Mouse (Mus musculus) retina, postnatal 7 days (tissue): ENCODE results near the gene Tmem106a.
A peak's percentile ranks its signal among the peaks of the same experiment; 100 is the strongest.
"Not testable (repeated sequence)": the region's sequence is repeated elsewhere in the genome, so short reads cannot be mapped to it uniquely, and the experiment has no call there.

Experiments used
- DNase-seq: peaks from one replicate; pipeline ENCODE4 v3.0.0-alpha.2; 2012; ENCODE audit warnings: low read depth, low spot score

The Tmem106a gene

DNA sequence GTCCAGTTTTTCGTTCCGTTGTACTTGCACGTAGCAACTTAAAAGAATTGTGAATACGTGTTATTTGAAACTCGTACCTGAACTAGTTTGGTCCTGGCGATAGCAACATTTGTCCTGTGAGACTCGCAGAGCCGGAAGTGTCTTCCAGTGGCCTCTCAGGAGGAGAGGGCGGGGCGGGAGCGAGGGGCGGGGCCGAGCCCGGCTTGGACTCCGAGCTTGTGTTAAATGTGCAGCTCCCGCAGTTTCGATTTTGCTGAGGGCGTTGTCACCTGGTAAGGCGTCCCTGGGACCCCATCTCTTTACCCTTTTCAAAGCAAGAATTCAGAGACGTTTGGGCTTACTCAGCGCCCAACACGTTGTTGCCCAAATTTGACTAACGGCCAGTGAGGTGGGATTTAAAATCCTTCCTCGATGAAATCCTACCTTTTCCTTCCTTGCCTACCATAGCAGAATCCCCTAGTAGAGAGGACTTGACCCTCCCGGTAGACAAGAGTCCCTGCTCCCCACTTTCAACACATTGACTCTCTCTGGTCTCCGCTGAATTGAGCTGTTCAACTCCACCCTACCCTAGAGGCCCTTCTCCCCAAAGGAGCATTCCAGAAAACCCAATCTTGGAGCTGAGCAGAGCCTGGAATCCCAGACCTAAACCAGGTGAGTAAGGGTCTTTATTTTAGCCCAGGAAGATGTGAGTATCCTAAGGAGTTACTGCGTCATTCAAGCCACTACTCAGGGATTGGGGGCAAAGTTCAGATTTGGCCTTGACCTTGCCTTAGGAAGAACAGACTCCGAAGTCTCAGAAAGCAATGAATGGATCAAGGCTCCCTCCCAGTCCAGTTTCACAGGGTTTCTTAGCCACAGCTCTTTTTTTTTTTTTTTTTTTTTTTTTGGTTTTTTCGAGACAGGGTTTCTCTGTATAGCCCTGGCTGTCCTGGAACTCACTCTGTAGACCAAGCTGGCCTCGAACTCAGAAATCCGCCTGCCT lies at the start of gene Tmem106a:
Tmem106a (plus strand) TSS at position 189 of the 982 bp plus-strand sequence.
- DNase-seq = no peak

DNA sequence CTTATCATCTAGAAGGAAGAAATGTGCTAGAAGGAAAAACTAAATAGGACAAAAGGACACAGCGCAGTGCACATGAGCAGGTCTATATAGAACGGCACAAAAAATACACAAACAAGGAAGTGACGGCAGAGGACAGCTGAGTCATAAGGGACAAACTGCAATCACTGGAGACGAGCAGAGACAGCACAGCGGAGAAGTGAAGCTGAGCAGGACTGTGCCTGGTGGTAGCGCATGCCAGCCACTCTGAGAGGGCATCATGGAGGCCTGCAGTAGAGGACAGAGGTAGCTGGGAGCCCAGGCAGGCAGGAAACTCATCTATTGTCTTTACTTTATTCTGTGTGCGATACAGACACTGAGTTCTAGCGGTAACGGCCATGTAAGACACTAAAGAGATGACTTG lies 38.5 kb upstream of the Tmem106a start:
- DNase-seq = no peak

DNA sequence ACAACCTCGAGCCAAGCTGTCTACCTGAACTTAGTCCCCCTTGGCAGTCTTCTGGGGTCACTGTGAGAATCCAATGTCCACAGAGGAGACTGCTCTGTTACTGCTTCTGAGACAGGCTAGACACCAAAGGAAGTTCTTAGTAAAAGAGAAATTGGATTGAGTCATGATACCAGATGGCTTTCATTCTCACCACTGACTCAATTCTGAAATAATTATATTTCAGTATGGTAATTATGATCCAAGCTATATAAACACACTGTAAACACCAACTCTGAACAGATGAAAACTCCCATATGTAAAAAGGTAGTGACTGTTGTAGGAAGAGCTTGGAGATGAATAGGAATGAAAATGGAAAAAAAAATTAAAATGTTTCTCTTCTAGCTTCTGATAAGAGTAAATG lies 37.9 kb upstream of the Tmem106a start:
- no peak for DNase-seq

DNA sequence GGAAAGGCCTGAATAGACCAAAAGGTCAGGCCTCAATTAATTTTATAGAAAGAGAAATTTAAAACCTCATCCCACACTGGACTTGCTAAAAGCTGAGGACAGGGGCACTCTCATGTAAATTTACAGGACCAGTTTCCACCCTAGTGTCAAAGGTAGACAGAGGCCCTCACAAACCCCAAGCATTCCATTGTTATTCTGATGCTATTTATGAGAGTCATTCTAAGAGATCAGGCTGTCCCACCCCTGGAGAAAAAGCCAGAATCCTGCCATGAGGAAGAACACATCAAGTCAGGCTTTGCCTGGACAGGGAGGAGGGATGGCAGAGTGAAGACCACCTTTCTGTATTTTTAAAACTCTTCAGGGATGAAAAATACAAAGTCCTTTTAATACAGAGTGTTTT lies 33.5 kb upstream of the Tmem106a start:
- no peak for DNase-seq

DNA sequence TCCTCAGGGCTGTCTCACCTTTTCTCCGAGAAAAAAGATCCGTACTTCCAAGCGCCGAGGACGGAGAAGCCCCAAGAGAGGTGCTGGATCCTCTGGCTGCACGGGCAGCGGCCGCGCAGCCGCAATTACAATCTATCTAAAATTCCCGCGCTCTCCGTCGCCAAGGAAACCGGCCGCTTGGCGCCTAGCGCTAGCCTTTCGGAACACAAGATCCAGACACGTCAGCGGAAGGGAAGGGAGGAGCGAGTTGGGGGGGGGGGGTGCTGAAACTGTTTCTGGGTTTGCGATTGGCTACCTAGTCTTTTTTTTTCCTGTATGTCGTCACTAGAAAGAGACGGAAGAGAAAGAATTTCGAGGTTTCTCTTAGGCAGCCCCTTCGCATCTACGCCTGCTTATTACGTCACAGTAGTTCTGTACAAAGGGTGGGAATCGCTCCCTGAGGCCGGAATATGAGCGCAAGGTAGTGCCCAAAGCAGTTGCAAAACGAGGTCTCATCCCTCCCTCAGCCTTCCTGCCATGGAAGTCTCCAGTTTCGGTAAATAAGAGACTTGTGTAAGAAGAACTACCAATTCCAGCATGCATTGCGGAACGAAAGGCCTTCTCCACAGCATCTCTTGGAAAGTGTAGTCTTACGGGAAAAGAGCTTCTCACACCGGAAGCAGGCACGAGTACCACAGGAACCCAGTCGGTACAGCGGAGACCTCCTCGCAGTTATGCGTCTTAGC lies 30.1 kb upstream of the Tmem106a start, which contains the start of the genes Brca1 and Nbr1:
Brca1 (minus strand) TSS at position 205 of the 725 bp plus-strand sequence.
Nbr1 (plus strand) TSS at position 399 of the 725 bp plus-strand sequence.
- DNase-seq = peak; percentile 97

DNA sequence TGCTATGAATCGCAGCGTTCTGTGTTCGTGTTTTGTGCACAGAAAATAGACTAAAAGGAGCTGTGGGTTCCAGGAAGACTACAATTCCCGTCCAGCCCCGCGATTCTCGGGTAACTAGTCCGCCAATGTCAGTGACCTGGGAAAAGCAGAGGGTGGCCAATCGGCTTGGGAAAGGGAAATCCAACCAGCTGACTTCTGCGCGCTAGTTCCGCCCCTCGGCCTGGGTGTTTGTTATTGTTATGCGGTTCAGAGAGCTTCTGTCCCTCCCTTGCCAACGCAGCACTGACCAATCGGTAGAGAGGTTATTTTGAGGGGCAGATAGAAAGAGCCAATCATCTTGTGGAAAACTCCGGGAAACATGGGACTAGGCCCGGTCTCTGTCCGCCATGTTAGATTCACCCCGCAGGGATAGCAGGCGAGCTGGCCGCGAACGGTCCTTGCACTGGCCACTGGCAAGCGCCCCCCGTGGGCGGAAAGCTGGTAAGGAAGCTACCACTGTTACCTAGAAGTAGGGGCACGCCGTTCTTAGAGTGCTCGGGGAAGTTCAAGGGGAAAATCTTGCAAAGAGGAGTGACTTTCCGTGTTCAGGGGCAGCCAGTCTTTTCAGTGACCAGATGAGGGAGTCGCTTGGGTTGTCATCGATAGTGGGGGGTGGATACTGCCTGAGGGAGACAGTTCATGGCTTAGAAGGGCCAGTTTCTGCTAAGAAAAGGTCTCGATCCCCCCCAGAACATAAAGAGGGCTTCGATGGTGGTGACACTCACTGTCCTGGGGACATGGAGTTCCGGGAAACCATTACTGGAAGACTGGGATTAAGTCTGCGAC lies 29.4 kb upstream of the Tmem106a start:
- DNase-seq = peak; percentile 97

DNA sequence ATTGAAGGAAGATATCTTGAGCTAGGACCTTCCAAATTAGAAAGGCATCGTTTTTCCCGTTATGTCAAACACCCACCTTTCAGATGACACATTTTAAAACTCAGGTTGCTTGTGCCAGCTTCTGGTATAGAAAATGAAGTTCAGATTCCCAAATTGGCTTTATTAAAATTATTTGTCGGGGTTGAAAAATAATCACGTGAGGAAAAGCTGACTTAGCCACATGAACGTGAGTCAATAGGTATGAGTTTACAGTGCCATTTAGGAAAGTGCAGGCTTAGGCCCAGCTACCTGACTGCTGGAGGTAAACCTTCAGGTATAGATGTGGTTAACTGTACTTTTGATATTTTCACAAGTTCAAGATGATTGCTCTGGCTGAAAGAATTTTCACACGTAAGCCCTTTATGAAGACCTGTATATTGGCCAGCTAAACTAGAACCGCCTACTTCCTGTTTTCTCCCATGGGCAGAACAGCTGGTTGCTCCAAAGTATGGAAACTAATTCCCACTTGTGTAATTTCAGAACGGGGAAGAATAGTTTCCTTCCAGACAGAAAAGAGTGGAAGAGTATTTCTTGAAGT lies 28.6 kb upstream of the Tmem106a start:
- no peak for DNase-seq

DNA sequence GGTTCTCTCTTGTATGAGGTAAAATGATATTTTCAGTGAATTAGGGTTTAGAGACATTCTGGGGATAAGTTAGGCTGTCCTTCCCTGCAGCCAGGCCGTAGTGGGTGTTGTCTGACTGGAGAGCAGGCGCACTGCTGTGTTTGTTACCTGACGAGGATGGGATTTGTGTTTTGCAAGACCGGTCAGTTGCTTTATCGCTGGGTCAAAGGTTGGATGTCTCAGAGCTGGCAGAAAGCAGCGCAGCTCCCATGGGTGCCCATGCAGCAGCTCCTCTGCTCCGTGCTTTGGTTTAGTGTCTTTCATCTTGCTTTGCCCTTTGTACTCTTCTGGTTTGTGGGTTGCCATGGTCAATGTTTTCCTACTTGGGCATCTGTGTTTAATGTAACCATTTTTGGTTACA lies 25.5 kb upstream of the Tmem106a start:
- DNase-seq = no peak

DNA sequence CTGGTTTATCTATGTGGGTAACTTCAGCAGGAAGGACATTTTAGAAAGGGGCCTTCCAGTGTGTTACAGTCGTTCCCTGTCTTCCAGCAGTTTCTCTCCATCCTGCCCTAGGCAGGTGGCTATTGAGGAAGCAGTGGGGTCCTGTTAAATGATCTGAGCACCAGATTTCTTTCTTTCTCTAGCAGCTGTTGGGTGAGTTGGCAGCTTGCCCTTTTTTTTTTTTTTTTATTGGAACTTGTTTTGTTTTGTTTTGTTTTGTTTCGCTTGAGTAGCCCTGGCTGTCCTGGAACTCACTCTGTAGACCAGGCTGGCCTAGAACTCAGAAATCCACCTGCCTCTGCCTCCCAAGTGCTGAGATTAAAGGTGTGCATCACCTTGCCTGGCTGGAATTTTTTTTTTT lies 25.1 kb upstream of the Tmem106a start:
- DNase-seq = no peak

DNA sequence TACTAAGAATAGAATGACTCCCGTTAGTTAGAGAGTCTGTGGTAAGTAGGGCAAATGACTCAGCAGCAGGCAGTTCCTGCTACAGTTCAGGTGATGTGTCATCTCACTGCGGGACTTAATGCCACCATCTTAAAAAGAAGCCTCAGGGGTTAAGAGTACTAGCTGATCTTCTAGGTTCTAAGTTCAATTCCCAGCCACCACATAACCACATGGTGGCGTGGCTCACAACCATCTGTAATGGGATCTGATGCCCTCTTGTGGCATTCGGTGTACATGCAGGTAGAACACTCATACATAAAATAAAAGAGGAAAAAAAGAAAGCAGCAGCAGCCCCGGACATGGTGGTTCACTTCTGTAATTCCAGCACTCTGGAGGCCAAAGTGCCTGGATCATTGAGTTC lies 19.7 kb upstream of the Tmem106a start:
- DNase-seq = peak; percentile 43

DNA sequence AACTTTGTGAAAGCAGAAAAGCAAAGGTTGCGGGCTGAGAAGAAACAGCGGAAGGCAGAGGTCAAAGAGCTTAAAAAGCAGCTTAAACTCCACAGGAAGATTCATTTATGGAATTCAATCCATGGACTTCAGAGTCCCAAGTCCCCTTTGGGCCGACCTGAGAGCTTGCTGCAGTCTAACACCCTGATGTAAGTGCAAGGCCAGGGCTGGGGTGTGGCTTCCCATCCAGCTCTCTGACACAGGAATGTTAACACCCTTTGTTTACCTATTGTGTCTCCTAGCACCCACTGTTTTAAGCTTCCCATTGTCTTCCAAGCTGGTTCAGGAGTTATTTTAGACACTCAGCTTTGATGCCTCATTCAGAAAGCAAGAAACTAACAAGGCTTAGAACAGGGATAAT lies 13.6 kb upstream of the Tmem106a start:
- no peak for DNase-seq

DNA sequence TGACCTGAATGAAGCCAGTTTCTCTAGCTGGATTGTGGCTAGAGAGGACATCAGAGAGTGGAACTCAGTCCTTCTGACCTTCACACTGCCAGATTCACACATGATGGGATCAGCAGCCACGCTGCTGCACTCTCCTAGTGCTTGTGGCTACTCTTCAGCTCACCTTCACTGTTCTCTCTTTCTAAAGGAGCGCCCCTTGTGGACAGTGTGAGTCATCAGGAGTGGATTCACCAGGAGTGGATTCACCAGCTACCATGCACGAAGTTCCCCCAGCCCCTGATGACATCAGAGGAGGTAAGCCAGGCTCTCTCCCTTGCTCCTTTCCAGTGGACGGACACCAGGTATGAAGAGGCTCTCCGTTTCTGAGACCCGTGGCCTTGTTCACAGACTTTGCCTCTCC lies 5.9 kb upstream of the Tmem106a start:
- DNase-seq = no peak

DNA sequence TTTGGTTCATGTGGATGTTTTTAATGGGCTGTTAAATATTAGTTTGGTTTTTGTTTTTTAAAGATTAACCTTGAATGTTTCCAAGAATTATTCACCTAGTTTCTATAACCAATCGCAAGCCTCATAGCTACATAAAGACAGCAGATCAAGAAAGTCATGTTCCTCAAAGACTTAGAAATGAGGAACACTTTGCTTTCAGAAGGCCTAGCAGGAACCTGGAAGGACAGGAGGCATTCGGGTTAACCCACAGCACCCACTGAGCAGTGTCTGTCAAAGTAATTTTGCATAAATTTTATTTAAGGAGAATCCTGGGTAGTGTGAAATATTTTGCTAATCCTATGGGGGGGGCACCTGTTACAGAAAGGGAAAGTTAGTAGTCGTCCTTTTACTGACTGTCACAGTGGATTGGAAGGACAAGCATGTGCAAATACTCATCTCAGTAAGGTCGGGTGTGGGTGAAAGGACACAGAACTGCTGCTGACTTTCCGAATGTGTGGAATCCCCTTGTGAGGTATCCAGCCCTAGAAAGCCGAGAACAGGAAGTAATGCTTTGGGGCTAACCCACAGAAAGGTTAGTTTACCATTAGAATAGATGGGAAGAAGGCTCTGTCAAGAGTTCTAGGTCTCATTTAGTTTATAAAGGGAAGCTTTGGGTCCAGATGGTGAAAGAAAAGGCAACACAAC lies 819 bp upstream of the Tmem106a start:
- DNase-seq = no peak

DNA sequence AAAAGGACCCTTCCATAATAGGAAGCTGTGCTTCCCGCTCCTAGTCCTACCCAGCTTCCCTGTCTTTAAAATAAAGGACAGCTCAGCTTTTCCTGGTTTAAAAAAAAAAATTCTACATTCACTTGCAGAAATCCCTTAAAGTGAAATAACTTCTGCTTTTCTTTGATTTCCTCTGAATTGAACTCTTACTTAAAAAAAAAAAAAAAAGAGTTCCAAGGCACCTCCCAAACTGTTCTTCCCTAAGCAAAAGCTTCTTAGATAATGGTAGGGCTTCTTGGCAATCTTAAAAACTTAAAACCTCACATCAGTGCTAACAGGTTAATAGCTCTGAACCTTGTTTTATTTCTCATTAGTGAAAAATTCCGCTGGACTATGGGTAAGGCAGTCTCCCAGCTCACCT lies 1.2 kb downstream of the Tmem106a start:
- no peak for DNase-seq

DNA sequence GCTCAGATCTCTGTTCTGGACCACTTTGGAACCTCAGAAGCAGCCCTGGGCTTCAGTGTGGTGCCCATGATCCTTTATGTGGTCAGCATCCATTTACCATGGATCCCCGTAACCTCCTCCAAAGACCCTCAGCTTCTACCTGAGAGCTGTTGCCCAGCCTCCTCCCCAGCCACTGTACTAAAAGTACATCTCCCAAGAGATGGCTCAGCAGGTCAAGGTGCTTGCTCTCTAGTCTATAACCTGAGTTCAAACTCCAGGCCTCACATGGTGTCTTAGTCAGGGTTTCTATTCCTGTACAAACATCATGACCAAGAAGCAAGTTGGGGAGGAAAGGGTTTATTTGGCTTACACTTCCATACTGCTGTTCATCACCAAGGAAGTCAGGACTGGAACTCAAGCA lies 3.0 kb downstream of the Tmem106a start:
- not testable (repeated sequence) for DNase-seq

DNA sequence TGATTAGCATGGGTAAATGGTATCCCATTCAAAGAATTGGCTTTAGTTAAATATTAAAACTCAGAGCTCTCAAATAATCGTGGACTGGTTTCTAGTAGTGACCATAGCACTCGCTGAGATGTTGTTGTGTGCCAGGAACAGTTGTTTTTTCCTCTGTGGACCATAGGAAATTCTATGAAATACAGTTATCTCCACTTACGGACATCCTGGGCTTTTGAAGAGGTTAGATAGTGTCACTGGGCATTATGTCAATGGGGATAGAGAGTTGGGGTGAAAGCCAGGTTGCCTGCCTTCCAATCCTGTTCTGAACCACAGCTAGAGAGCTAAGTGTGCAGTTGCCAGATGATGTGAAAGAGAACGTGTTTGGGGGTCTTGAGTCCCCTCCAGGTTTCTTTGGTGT lies 3.8 kb downstream of the Tmem106a start:
- DNase-seq = no peak

DNA sequence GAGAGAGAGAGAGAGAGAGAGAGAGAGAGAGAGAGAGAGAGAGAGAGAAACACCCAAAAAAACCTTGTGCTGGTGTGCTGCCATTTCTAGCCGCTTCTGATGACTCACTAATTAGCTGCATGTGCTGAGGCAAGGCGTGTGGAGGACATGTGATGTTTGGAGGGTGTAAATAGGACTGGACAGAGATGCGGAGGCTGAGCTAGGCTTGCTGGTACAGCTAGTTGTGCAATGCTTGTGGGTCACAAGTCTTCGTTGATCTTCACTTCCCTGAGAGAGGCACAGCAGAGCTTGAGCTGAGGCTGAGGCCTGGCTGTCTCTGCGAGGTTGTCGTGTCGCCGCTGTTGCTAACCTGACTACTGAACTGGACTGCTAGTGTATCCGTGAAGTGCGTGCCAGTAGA lies 5.6 kb downstream of the Tmem106a start:
- no peak for DNase-seq

DNA sequence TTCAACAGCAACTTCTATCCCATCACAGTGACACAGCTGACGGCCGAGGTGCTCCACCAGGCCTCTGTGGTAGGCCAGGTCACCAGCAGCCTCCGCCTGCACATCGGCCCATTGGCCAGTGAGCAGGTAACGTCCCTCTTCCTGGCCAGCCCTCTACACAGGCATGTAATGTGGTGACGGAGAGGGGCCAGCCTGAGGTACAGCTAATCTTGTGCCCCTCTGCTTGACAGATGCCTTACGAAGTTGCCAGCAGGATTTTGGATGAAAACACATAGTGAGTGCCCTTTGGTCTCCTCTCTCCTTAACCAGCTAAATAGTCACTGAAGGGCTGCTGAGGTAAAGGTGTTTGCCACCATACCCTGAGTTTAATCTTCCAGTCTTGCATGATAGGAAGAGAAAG lies 6.8 kb downstream of the Tmem106a start:
- no peak for DNase-seq

DNA sequence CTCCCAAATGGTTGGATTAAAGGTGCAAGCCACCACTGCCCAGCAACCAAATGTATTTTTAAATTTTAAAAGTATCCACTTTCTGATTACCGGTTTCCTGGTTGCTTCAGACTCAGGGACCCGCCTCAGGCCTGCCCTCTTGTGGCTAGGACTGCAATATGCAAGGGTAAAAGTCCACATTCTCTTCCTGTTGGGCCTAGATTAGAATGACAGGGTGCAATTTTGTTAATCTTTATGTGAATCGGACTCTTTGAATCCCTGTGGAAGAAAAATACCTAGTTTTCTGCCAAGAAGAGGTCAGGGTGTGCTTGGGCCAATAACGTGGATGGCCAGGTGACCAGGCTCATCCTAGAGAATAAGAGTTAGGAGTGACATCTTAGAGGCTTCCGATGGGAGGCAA lies 7.4 kb downstream of the Tmem106a start:
- DNase-seq = peak; percentile 43

DNA sequence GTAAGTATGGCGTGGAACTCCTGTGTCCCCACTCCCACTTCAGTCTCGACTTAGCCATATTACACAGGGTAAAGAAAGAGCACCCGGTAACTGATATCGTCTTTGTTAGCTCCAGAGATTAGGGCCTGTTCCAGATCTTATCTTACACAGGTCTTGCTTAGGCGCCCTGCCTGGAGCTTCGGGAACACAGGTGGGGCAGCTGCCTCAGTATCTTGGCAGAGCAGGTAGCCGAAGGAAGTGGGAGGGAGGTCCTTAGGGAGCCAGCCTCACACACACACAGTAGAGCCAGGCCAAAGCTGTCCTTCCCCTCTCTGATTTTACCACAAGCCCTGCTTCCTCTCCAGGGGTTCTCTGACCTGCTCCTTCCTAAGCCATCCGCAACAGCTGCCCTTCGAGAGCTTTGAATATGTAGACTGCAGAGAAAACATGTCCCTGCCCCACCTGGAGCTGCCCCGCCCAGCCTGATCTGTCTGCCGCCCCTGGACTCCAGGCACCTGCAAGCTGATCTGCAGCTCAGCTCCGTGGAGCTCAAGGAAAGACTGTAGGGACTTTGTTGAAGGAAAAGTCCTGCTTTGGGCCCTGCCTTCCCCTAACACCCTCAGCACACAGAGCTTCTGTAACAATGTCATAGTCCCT lies 8.1 kb downstream of the Tmem106a start:
- DNase-seq = no peak
